Mouse (Mus musculus): ENCODE results near the gene Rrp15.
A peak's percentile ranks its signal among the peaks of the same experiment; 100 is the strongest.

Gene Rrp15

GRCm38 (mm10) chr1:186714215-186714614 is 34.9 kb downstream of the Rrp15 start:
- DNase-seq (ENCODE audit: extremely low spot score): no peak

- DNase-seq (ENCODE audit: extremely low spot score): peak; percentile 54
These were observed 36.2 kb downstream of the Rrp15 start for GRCm38 (mm10) chr1:186712802-186713471.

- DNase-seq (ENCODE audit: extremely low spot score): peak; percentile 63
These were observed 43.3 kb downstream of the Rrp15 start, which contains the start of gene Tgfb2 for GRCm38 (mm10) chr1:186705915-186706248. TSS of gene Tgfb2 (minus strand) at chr1:186705989.

- peak; percentile 78 for DNase-seq (ENCODE audit: extremely low spot score)
These were observed 43.8 kb downstream of the Rrp15 start for GRCm38 (mm10) chr1:186705203-186705914.

GRCm38 (mm10) chr1:186703980-186704701 is 45.0 kb downstream of the Rrp15 start:
- DNase-seq (ENCODE audit: extremely low spot score): peak; percentile 57

- DNase-seq (ENCODE audit: extremely low spot score): peak; percentile 52
These were observed 45.7 kb downstream of the Rrp15 start for GRCm38 (mm10) chr1:186703256-186703979.

- peak; percentile 29 for DNase-seq (ENCODE audit: extremely low spot score)
These were observed 46.5 kb downstream of the Rrp15 start for GRCm38 (mm10) chr1:186702391-186703255.

- no peak for DNase-seq (ENCODE audit: extremely low spot score)
These were observed 47.8 kb downstream of the Rrp15 start for GRCm38 (mm10) chr1:186701206-186701905.

- DNase-seq (ENCODE audit: extremely low spot score): no peak
These were observed 48.7 kb downstream of the Rrp15 start for GRCm38 (mm10) chr1:186700496-186700895.

- DNase-seq (ENCODE audit: extremely low spot score): no peak
These were observed 50.4 kb downstream of the Rrp15 start for GRCm38 (mm10) chr1:186698583-186699338.

GRCm38 (mm10) chr1:186696231-186696630 is 52.9 kb downstream of the Rrp15 start:
- no peak for DNase-seq (ENCODE audit: extremely low spot score)

GRCm38 (mm10) chr1:186695361-186695760 is 53.8 kb downstream of the Rrp15 start:
- DNase-seq (ENCODE audit: extremely low spot score): no peak

GRCm38 (mm10) chr1:186692370-186692769 is 56.8 kb downstream of the Rrp15 start:
- DNase-seq (ENCODE audit: extremely low spot score): no peak

- DNase-seq (ENCODE audit: extremely low spot score): no peak
These were observed 57.5 kb downstream of the Rrp15 start for GRCm38 (mm10) chr1:186691708-186692107.

- DNase-seq (ENCODE audit: extremely low spot score): no peak
These were observed 65.1 kb downstream of the Rrp15 start for GRCm38 (mm10) chr1:186684041-186684440.

GRCm38 (mm10) chr1:186682606-186683005 is 66.6 kb downstream of the Rrp15 start:
- DNase-seq (ENCODE audit: extremely low spot score): no peak

GRCm38 (mm10) chr1:186677614-186678013 is 71.5 kb downstream of the Rrp15 start:
- no peak for DNase-seq (ENCODE audit: extremely low spot score)

GRCm38 (mm10) chr1:186676199-186676598 is 73.0 kb downstream of the Rrp15 start:
- DNase-seq (ENCODE audit: extremely low spot score): no peak

GRCm38 (mm10) chr1:186675263-186675662 is 73.9 kb downstream of the Rrp15 start:
- no peak for DNase-seq (ENCODE audit: extremely low spot score)

- DNase-seq (ENCODE audit: extremely low spot score): no peak
These were observed 74.5 kb downstream of the Rrp15 start for GRCm38 (mm10) chr1:186674621-186675020.
